Mouse (Mus musculus) limb, embryonic 13.5 days (tissue): ENCODE measurements around the gene Tom1l2. TPM values are rescaled to one million over a fixed set of nuclear protein-coding genes. Genes with fewer than 3 reads are reported as not detected.
A peak's percentile ranks its signal among the peaks of the same experiment; 100 is the strongest.

Experiments used
- ATAC-seq: fragments of 200-750 bp; cut with Nextera tagmentation; 2 replicates; pipeline ENCODE4 v1.8.0; 2017; ENCODE audit warnings: low read depth, moderate number of reproducible peaks, moderate TSS enrichment; ENCODE audit not compliant: low FRiP score
- H3K27ac ChIP-seq: fragments of 300-500 bp; sonication (generic); 2 replicates; pipeline ENCODE4 v1.5.1; 2015; ENCODE audit warnings: inconsistent platforms, mild to moderate bottlenecking, moderate library complexity
- H3K27me3 ChIP-seq: fragments of 300-500 bp; sonication (generic); 2 replicates; pipeline ENCODE4 v1.6.1; 2015; ENCODE audit warnings: mild to moderate bottlenecking, inconsistent platforms
- H3K36me3 ChIP-seq: fragments of 300-500 bp; sonication (generic); 2 replicates; pipeline ENCODE4 v1.6.1; 2015; ENCODE audit warnings: inconsistent platforms, mild to moderate bottlenecking, moderate library complexity
- H3K4me1 ChIP-seq: fragments of 300-500 bp; sonication (generic); 2 replicates; pipeline ENCODE4 v1.6.1; 2015; ENCODE audit warnings: inconsistent platforms
- H3K4me2 ChIP-seq: fragments of 300-500 bp; sonication (generic); replicated peaks from 2 replicates; pipeline ENCODE4 v1.6.1; 2015; ENCODE audit warnings: inconsistent platforms, mild to moderate bottlenecking, moderate library complexity
- H3K4me3 ChIP-seq: fragments of 300-500 bp; sonication (generic); 2 replicates; pipeline ENCODE4 v1.5.1; 2015; ENCODE audit warnings: moderate library complexity, mild to moderate bottlenecking, inconsistent platforms
- H3K9ac ChIP-seq: fragments of 300-500 bp; sonication (generic); 2 replicates; pipeline ENCODE4 v1.6.1; 2015; ENCODE audit warnings: mild to moderate bottlenecking, inconsistent platforms
- H3K9me3 ChIP-seq: fragments of 300-500 bp; sonication (generic); 2 replicates; pipeline ENCODE4 v1.6.1; 2016; ENCODE audit warnings: inconsistent platforms
- WGBS: fragments of 180-500 bp; shearing (Covaris S2); methylation state at CpG from one replicate; pipeline ENCODE4 v1.1.7; 2015; 5-methylcytosine and 5-hydroxymethylcytosine counted together
- polyA plus RNA-seq: library from polyadenylated mRNA; unstranded; fragments of >200 nt; fragmentation: Nextera tagmentation; extraction: Ambion mirVana; gene quantifications from 2 replicates; pipeline ENCODE4 v1.2.1, GENCODE M21; 2015

Gene Tom1l2
- polyA plus RNA-seq, 1 experiment from 2014 or later = 27.9 TPM

DNA sequence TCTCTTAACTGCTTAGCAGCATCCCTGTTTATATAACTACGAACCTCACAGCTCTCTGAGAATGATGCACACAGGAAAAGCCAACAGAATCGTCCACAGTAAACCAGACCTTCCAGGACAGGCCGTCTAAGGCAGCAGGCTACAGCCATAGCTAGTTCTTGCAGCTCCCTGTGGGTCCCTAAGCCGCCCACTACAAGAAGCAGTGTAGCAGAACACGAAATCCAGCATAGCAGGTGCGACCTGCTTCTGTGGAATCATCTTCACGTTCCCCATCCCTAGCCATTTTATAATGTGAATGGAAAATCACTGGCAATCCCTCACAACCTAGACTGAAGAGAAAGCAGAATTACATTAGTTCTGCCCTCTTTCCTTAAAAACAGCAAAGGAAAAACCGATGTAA lies 35.8 kb downstream of the Tom1l2 start:
- Histone ChIP-seq H3K9ac (0 out of 2 replicates have a peak overlapping the region, but pooled peaks have one; percentile 8), H3K27ac (peak overlapping the region; percentile 70; the same call in 1 of the 2 replicates), H3K4me1 (peaks cover 67% of the 10 kb centered on the region), H3K4me3 (no peak overlapping the region), H3K9me3 (no peaks in the 10 kb centered on the region; the same call in 1 of the 2 replicates), H3K27me3 (no peaks in the 10 kb centered on the region), H3K4me2 (no peak overlapping the region), H3K36me3 (peaks cover 5% of the 10 kb centered on the region; the same call in 1 of the 2 replicates)
- 72% methylated on average over 8 of the region's 8 CpGs for WGBS
- no peak for ATAC-seq

DNA sequence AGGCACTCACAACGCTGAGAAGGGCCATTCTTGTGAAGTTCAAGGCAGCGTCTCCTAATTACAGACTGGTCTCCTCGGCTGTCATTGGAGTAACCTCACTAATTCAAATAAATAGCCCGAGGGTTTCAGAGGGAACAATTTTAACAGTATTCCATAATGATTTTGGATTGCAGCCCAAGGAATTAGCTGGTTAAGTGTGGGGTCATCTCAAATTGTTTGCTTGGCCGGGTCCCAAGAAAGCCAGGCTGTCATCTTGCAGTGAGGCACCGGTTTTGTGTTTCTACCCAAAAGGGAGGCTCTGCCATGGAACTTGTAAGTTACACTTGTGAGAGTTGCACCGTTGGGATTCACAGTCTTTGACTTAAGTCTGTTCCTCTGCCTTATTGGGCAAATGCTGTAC lies 36.5 kb downstream of the Tom1l2 start:
- Histone ChIP-seq H3K27ac (peak overlapping the region; percentile 70; the same call in 1 of the 2 replicates), H3K4me3 (no peak overlapping the region), H3K4me1 (peaks cover 69% of the 10 kb centered on the region), H3K27me3 (no peaks in the 10 kb centered on the region), H3K36me3 (peaks cover 5% of the 10 kb centered on the region; the same call in 1 of the 2 replicates), H3K4me2 (no peak overlapping the region), H3K9me3 (no peaks in the 10 kb centered on the region; the same call in 1 of the 2 replicates), H3K9ac (0 out of 2 replicates have a peak overlapping the region, but pooled peaks have one; percentile 8)
- no peak for ATAC-seq
- WGBS = 54% methylated on average over 7 of the region's 7 CpGs

DNA sequence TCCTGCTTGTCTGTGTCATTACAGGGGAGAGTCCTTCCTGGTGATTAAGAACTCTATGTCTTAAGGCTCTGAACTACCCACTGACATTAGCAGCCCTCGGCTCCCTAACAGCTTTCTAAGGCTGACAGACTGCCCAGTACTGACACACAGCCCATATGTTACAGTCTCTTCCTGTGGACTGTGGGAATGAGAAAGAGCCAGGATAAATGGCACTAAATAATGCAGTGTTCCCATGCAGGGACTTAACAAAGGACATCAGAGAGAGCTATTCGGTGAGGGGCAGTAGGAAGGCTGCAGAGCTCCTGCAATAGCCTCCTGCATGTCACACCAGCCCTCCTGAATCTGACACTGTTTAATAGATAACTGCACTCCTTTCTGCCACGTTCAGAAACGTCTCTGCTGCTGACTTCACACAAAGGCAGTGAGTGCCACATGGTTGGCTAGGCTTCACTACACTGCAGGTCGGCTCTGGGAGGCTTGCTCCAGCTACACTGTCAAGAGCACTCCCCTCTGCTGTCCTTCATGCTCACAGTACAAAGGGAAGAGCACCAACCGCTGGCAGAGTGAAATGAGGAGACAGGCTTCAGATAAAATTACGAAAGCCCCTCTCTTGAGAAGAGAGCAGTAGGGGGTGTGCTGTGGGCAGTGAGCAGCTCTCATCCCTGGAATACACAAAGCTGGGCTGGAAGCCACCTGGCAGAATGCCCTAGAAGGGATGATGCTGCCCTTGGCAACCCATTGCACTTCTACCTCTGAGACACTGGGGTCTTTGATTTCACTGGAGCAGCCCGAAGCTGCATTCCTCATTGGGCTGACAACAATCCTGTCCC lies 41.5 kb downstream of the Tom1l2 start:
- peak overlapping the region; percentile 58; the same call in 1 of the 2 replicates for H3K27ac ChIP-seq
- no peaks in the 10 kb centered on the region for H3K27me3 ChIP-seq
- H3K9ac ChIP-seq = 0 out of 2 replicates have a peak overlapping the region, but pooled peaks have one; percentile 19
- no peak overlapping the region for H3K4me3 ChIP-seq
- no peak; the same call in 1 of the 2 replicates for ATAC-seq
- WGBS = 19% methylated on average over 8 of the region's 8 CpGs
- H3K36me3 ChIP-seq = peaks cover 5% of the 10 kb centered on the region; the same call in 1 of the 2 replicates
- H3K4me1 ChIP-seq = peaks cover 59% of the 10 kb centered on the region
- peaks cover 6% of the 10 kb centered on the region; the same call in 1 of the 2 replicates for H3K9me3 ChIP-seq
- peak overlapping the region; percentile 14; the same call in 1 of the 2 replicates for H3K4me2 ChIP-seq

DNA sequence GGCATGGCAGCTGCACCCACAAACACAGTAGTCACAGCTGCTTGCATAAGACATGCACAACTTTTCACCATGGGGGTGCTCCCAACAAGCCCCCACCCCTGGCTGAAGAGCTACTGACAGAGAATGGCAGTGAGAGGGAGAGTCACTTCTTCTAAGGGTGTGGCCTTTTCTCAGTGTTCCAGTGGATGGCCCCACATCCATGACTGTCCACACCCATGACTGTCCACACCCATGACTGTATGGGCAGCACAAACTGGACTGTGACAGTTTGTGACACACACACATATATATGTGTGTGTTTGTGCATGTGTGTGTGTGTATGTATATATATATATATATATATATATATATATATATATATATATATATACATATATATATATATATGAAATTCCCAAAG lies 42.8 kb downstream of the Tom1l2 start:
- H3K4me2 ChIP-seq = no peak overlapping the region
- peaks cover 5% of the 10 kb centered on the region; the same call in 1 of the 2 replicates for H3K36me3 ChIP-seq
- no peak overlapping the region for H3K9ac ChIP-seq
- peaks cover 67% of the 10 kb centered on the region for H3K4me1 ChIP-seq
- no peaks in the 10 kb centered on the region for H3K27me3 ChIP-seq
- no peak for ATAC-seq
- peaks cover 6% of the 10 kb centered on the region; the same call in 1 of the 2 replicates for H3K9me3 ChIP-seq
- H3K27ac ChIP-seq = no peak overlapping the region
- H3K4me3 ChIP-seq = no peak overlapping the region

DNA sequence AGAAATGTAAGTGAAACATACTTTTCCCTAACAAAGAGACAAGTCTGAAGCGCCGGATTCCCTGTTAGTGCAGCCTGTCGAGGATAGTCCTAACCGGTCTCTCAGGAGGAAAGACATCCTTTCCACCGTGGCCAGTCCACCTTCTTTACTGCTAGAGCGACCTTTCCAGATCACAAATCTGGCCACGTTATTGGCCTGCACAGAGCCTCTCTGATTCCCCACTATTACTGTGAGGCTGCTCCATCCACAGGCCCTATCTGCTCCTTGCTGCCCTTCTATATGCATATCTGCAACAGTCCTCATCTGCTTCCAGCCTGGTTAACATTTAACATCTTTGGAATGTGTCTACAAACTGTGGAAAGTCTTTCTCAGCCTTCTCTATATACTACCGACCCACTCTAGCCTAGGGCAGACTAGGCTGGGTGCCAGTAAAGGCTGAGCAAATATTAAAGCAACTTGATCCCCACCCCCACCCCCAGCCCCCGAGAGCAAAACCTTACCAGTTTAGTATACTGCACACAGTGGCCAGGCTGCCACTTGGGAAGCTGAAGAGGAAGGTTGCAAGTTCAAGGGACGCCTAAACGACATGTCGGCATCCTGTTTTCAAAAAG lies 44.1 kb downstream of the Tom1l2 start:
- ATAC-seq = peak; percentile 64; the same call in 1 of the 2 replicates
- Histone ChIP-seq H3K27me3 (no peaks in the 10 kb centered on the region), H3K4me3 (no peak overlapping the region), H3K4me2 (0 out of 2 replicates have a peak overlapping the region, but pooled peaks have one; percentile 3), H3K4me1 (peaks cover 67% of the 10 kb centered on the region), H3K9me3 (peaks cover 6% of the 10 kb centered on the region; the same call in 1 of the 2 replicates), H3K36me3 (peaks cover 5% of the 10 kb centered on the region; the same call in 1 of the 2 replicates), H3K27ac (peak overlapping the region; percentile 89), H3K9ac (no peak overlapping the region)
- 61% methylated on average over 12 of the region's 12 CpGs for WGBS

DNA sequence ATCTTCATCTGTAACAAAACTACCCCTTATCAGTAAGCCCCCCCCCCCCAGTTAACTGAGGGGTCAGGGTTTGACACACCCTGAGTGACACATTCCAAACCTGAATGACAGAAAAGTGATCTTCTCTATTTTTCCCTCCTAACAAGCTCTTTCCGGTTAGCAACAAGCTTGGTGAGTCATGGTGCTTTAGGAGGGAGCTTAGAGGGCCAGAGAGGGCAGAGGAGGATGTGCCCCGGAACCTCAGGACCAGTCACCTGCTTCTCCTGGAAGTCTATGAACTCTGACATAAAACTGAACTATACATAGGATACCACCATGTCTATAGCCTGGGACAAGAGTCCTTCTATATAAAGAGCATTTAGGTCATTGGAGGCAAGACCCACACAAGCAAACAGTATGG lies 44.6 kb downstream of the Tom1l2 start:
- H3K27ac ChIP-seq = peak overlapping the region; percentile 89
- no peak overlapping the region for H3K9ac ChIP-seq
- WGBS = 86% methylated on average over 2 of the region's 2 CpGs
- no peaks in the 10 kb centered on the region for H3K27me3 ChIP-seq
- ATAC-seq = no peak
- H3K9me3 ChIP-seq = peaks cover 6% of the 10 kb centered on the region; the same call in 1 of the 2 replicates
- H3K36me3 ChIP-seq = peaks cover 2% of the 10 kb centered on the region; the same call in 1 of the 2 replicates
- H3K4me3 ChIP-seq = no peak overlapping the region
- H3K4me2 ChIP-seq = no peak overlapping the region
- H3K4me1 ChIP-seq = peaks cover 67% of the 10 kb centered on the region

DNA sequence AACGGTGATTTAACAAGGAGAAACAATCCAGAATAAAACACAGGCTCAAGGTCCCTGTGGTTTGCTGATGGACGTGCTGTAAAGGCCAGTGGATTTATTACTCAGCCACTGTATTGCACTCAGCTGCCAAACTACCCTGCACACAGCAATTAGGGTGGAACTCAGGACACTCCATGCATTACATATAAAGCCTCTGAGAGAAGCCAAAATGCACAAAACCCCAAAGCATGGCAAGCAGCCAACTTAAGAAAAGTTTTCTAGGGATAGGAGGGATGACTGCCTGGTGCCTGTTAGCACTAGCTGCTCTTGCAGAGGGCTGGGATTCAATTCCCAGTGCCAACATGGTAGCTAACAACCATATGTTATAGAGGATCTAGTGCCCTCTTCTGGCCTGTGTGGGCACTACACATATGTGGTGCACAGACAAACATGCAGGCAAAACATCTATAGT lies 45.3 kb downstream of the Tom1l2 start:
- Histone ChIP-seq H3K9me3 (peaks cover 6% of the 10 kb centered on the region; the same call in 1 of the 2 replicates), H3K4me1 (peaks cover 68% of the 10 kb centered on the region), H3K9ac (no peak overlapping the region), H3K4me2 (no peak overlapping the region), H3K27me3 (no peaks in the 10 kb centered on the region), H3K27ac (peak overlapping the region; percentile 44; the same call in 1 of the 2 replicates), H3K36me3 (no peaks in the 10 kb centered on the region), H3K4me3 (no peak overlapping the region)
- no peak for ATAC-seq
- 73% methylated on average over 2 of the region's 2 CpGs for WGBS

DNA sequence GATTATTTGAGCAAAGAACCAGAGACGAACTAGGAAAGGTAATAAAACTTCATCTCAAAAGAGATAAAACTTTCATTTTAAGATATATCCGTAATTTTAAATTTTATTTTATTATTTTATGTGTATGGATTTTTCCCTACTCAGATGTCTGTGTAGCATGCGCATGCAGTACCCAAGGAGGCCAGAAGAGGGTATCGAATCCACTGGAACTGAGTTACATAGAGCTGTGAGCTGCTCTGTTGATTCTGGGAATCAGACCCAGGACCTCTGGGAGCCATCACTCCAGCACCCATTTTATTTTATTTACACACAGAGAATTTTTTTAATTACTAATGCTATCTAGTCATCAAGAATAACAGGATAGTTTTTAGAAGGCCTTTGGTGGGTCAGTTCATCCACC lies 45.9 kb downstream of the Tom1l2 start:
- peaks cover 6% of the 10 kb centered on the region; the same call in 1 of the 2 replicates for H3K9me3 ChIP-seq
- peaks cover 68% of the 10 kb centered on the region for H3K4me1 ChIP-seq
- H3K27ac ChIP-seq = peak overlapping the region; percentile 44; the same call in 1 of the 2 replicates
- WGBS = 61% methylated on average over 4 of the region's 4 CpGs
- no peak for ATAC-seq
- no peak overlapping the region for H3K4me3 ChIP-seq
- H3K36me3 ChIP-seq = no peaks in the 10 kb centered on the region
- no peak overlapping the region for H3K4me2 ChIP-seq
- no peak overlapping the region for H3K9ac ChIP-seq
- H3K27me3 ChIP-seq = no peaks in the 10 kb centered on the region

DNA sequence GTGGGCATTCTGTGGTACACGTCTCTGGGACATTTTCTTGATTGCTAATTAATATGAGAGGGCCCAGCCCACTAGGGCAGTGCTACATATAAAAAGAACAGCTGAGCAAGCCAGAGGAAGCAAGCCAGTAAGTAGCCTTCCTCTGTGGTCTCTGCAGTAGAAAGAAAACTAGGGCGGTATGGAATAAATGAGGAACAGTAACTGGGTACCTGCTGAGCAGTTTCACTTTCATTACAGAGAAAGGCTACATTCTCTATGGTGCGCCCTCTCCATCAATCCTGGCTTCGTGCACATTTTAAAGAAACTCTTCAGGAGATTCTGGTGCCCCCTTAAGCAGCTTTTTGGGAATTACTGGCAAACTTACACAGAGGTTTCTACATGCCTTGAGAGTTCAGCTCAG lies 47.1 kb downstream of the Tom1l2 start:
- H3K36me3 ChIP-seq = no peaks in the 10 kb centered on the region
- no peak overlapping the region for H3K9ac ChIP-seq
- H3K9me3 ChIP-seq = peaks cover 6% of the 10 kb centered on the region; the same call in 1 of the 2 replicates
- ATAC-seq = no peak
- peaks cover 63% of the 10 kb centered on the region for H3K4me1 ChIP-seq
- WGBS = 36% methylated on average over 4 of the region's 4 CpGs
- H3K4me3 ChIP-seq = no peak overlapping the region
- H3K27me3 ChIP-seq = no peaks in the 10 kb centered on the region
- H3K4me2 ChIP-seq = peak overlapping the region; percentile 7; the same call in 1 of the 2 replicates
- H3K27ac ChIP-seq = peak overlapping the region; percentile 70

DNA sequence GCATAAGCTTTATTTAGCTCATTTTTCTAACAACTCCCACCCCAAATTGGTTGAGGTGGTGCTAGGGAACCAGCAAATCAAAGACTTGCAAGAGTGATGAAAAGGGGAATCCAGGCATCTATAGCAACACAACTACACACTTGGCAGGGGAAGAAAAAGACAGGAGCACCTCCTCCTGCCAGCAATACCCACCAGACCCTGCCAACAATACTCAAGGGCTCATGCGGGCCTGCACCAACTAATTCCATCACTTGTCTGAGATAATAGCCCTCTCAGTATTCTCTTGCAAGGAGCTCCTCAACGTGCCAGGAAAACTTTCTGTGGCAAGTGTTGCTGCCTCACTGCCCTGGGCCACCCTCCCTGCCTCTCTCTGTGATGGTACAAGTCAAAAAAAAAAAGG lies 49.2 kb downstream of the Tom1l2 start:
- no peaks in the 10 kb centered on the region for H3K36me3 ChIP-seq
- H3K9ac ChIP-seq = no peak overlapping the region
- peaks cover 47% of the 10 kb centered on the region for H3K4me1 ChIP-seq
- no peak overlapping the region for H3K27ac ChIP-seq
- H3K27me3 ChIP-seq = no peaks in the 10 kb centered on the region
- H3K4me2 ChIP-seq = no peak overlapping the region
- WGBS = 76% methylated on average over 2 of the region's 2 CpGs
- no peak for ATAC-seq
- H3K9me3 ChIP-seq = peaks cover 6% of the 10 kb centered on the region; the same call in 1 of the 2 replicates
- no peak overlapping the region for H3K4me3 ChIP-seq

DNA sequence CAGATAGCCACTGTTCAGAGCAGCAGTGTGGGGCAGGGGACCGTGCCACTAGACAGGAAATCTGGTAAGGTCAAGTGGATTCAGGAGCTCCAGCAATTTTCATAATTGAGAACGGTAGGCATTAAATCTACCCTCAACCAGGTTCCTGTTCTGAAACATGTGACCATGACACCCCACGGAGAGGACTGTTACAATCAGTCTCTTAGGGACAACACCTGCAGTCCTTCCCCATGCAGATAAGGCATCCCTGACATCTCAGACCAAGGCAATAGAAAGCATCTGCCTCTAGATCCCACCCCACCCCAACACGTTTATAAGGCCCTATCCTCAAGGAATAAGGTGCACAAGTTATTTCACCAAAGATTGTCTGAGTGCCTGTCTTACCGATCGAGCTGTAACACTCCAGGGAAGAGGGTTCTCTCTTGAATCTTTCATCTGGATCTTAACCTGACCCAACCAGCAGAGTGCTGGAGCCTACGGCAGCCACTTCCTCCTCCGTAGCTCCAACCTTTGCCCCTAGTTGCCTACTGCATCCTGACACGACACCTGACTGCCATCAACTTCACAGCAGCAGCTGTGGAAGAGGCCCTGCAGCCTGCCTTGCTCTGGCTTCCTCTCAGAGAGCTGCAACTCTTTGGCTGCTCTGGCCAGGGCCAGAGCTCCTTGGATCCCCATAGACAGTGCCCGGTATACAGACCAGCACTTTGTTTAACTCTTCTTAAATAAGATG lies 50.2 kb downstream of the Tom1l2 start:
- Histone ChIP-seq H3K4me1 (peaks cover 38% of the 10 kb centered on the region), H3K4me2 (no peak overlapping the region), H3K4me3 (no peak overlapping the region), H3K36me3 (no peaks in the 10 kb centered on the region), H3K9me3 (peaks cover 6% of the 10 kb centered on the region; the same call in 1 of the 2 replicates), H3K27ac (peak overlapping the region; percentile 61), H3K9ac (peak overlapping the region; percentile 32), H3K27me3 (no peaks in the 10 kb centered on the region)
- WGBS = 60% methylated on average over 10 of the region's 10 CpGs
- no peak for ATAC-seq
